Mouse (Mus musculus) heart, postnatal 0 days (tissue): ENCODE data around the gene Vapa.

Experiments used
- CTCF ChIP-seq: IDR thresholded peaks from 2 replicates; pipeline ENCODE4 v1.5.1; 2016; ENCODE audit warnings: antibody characterized with exemption, control low read depth, low read depth
- EP300 ChIP-seq: IDR thresholded peaks from 2 replicates; pipeline ENCODE4 v1.6.1; 2016; ENCODE audit warnings: antibody characterized with exemption, low read depth

DNA sequence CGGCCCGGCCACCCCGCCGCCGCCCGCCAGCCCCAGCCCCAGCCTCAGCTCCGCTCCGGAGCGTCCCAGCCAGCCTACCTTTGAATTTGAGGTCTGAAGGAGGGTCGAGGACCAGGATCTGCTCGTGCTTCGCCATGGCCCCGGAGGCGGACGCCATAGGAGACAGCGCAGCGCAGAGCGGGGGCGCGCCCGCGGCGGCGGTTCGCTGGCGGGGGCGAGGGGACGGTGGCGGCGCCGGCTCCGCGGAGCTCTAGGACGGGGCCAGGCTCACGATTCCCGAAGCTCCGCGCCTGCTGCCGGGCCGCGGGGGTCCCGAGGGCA lies 253 bp downstream of the Vapa start:
- TF ChIP-seq CTCF (no peak), EP300 (no peak)
